Mouse (Mus musculus): ENCODE measurements around the gene Dnmt1. TPM values are rescaled to one million over a fixed set of nuclear protein-coding genes. Genes with fewer than 3 reads are reported as not detected.

The Dnmt1 gene
- polyA plus RNA-seq, 1 experiment: 41.2 TPM

GRCm38 (mm10) chr9:20976961-20977689 lies 17.4 kb upstream of the Dnmt1 start:
- no peak for DNase-seq (ENCODE audit: extremely low spot score in 1 of 2, low spot score in 1 of 2)

DNA sequence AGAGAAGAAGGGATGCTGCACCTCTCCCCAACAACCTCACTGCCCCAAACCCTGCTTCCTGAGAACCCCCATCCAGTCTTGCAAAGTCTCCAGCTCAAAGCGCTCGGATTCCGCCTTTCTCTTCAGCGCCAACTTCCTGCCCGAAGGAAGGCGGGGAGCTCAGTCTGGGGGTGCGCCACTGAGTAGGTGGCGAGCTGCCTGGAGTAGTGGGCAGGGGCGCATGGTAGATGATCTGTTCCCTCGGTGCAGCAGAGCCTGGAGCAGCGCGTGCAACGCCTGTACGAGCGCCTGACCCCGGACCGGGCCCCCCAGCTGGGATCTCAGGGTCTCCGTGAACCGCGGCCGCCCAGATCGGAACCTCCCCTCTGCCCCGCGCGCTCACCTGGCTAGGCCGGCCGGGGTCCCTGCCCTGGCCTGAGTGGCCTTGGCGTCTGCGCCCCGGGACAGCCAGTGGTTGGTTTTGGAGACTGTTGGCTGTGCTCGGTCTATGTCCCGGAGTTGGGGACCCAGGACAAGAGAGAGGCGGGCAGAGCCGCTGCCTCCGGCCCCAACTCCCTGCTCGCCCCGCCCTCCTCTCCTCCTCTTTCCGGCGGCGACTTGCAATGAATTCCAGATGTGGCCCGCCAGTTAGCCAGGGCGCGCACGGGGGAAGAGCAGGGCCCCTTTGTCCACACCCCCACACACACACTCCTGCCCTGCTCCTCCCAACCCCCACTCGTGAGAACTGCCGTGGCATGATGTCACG lies 16.7 kb upstream of the Dnmt1 start, which contains the start of gene S1pr2:
Gene S1pr2, minus strand, starts transcription at position 566 of the 745 bp plus-strand sequence.
- DNase-seq (ENCODE audit: extremely low spot score in 1 of 2, low spot score in 1 of 2): peak; percentile 23 to 59

- peak in 1 of 2 experiments; percentile 28 for DNase-seq (ENCODE audit: extremely low spot score in 1 of 2, low spot score in 1 of 2)
These were observed 15.9 kb upstream of the Dnmt1 start for GRCm38 (mm10) chr9:20975431-20976215.

- no peak for DNase-seq (ENCODE audit: extremely low spot score in 1 of 2, low spot score in 1 of 2)
These were observed 14.0 kb upstream of the Dnmt1 start for GRCm38 (mm10) chr9:20973682-20974075.

DNA sequence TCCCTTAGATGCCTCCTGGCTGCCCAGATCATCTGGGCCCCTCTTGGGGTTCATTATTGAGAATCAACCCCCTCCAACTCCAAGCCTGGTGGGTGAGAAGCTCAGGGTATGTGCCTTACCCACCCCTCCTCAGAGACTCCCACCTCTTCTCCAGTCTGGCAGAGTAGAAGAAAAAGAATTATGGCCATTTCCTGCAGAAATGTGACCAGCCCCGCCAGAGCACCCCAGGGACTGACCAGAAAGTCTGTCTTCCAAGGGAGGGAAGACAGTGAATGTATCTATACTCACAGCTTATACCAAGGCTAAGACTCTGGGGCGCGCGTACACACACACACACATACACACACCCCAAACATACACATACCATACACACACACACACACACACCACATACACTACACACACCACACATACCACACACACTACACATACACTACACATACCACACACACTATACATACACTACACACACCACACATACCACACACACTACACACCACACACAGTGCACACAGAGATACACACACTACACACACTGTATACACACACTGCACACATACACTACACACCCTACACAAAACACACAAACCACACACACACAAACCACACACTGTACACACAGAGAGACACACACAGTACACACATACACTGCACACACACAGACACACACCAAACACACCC lies 13.5 kb upstream of the Dnmt1 start:
- DNase-seq (ENCODE audit: extremely low spot score in 1 of 2, low spot score in 1 of 2): no peak

GRCm38 (mm10) chr9:20972141-20972992 lies 12.7 kb upstream of the Dnmt1 start:
- DNase-seq (ENCODE audit: extremely low spot score in 1 of 2, low spot score in 1 of 2): peak; percentile 28 to 70

DNA sequence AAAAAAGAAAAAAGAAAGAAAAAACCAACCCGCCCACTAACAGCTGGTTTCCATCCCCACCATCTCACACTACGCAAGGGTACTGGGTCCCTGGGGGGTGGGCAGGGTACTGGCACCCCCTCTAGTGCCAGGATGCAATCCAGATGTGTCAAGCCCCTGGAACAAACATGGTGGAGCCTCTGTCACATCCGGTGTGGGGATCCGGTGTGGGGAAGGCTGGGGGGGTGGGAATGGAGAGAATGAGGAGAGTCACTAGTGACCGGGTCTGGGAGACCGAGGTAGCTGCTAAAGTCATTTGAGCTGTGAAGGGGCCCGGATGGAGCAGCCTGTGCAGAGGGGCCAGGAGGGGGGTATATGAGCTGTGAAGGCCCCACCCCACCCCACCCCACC lies 12.1 kb upstream of the Dnmt1 start:
- DNase-seq (ENCODE audit: extremely low spot score in 1 of 2, low spot score in 1 of 2): no peak

GRCm38 (mm10) chr9:20966747-20967146 lies 7.1 kb upstream of the Dnmt1 start:
- DNase-seq (ENCODE audit: extremely low spot score in 1 of 2, low spot score in 1 of 2): no peak

DNA sequence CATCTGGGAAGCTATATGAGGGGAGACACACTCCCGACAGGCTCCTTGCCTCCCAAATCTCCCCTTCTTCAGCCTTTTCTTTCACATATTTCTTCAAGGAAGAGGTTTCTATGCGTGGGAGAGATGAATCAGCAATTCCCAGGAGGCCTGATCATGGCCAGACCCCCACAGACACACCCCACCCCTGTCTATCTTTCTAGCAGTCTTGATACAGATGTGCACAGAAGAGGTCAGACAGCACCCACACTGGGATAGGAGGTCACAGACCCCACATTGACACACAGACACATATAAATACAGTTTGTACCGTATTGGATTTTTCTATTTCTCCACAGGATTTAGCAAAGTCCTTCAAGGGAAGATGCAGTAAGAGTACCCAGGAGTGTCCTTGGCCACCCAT lies 6.3 kb upstream of the Dnmt1 start:
- DNase-seq (ENCODE audit: extremely low spot score in 1 of 2, low spot score in 1 of 2): no peak

DNA sequence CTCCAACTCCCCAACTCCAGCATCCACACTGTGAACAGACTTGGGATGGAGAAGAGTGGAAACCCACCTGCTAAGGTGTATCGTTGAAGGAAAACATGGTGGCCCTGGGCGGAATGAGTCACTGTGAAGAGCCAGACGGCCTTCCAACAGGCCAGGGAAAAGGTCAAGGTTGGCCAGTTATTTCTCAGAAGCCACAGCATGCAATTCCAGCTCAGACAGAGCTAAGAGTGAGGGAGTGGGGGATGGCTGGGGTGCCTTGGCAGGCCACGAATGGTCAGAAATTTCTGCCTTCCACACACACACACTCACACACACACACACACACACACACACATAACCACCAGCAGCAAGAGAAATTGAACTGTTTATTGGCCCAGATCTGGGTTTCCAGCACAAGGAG lies 5.9 kb upstream of the Dnmt1 start:
- DNase-seq (ENCODE audit: extremely low spot score in 1 of 2, low spot score in 1 of 2): no peak

- no peak for DNase-seq (ENCODE audit: extremely low spot score in 1 of 2, low spot score in 1 of 2)
These were observed 1.9 kb upstream of the Dnmt1 start for GRCm38 (mm10) chr9:20961557-20961956.

DNA sequence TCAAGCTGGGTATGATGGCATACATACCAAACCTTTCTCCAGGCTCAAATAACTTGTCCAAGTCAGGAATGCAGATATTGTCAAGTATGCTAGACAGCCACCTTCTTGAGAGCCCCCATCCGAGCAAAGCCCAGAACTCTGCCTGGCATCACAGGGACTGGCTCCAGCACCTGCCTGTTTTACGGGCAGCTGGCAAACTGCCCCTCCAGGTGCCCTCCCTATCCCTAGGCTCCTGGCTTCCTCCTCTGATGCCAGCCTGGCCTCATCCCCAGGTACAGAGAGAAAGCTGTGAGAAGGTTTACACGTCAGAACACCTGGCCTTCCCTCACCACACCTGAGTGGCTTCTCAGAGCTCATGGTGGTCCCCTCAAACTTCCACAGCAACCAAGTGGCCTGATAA lies 2.7 kb downstream of the Dnmt1 start:
- DNase-seq (ENCODE audit: extremely low spot score in 1 of 2, low spot score in 1 of 2): no peak

DNA sequence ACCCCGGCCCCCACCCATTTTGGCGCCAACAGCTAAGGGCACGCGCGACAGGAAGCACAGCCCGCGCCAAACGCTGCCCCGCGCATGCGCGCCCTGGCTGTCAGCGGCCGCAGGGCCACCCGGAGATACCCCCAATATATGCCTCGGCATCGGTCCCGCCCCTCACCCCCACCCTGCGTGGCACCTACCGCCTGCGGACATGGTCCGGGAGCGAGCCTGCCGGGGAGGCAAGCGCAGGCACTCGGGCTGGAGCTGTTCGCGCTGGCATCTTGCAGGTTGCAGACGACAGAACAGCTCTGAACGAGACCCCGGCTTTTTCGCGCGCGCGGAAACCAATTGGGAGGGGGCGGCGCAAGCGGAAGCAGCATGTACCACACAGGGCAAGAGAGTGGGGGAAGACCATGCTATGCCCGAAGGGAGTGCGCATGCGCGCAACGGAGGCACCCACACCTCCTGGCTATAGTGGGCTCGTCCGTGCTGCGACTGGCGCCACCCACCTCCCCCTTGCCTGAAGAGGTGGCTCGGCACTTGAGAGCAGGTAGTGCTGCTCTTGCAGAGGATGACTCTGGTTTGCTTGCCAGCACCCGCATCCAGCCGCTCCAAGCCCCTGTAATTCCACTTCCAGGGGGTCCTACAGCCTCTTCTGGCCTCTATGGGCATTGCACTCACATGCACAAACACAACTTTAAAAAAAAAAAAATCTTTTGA lies 7.0 kb downstream of the Dnmt1 start:
- peak; percentile 94 to 98 for DNase-seq (ENCODE audit: extremely low spot score in 1 of 2, low spot score in 1 of 2)

DNA sequence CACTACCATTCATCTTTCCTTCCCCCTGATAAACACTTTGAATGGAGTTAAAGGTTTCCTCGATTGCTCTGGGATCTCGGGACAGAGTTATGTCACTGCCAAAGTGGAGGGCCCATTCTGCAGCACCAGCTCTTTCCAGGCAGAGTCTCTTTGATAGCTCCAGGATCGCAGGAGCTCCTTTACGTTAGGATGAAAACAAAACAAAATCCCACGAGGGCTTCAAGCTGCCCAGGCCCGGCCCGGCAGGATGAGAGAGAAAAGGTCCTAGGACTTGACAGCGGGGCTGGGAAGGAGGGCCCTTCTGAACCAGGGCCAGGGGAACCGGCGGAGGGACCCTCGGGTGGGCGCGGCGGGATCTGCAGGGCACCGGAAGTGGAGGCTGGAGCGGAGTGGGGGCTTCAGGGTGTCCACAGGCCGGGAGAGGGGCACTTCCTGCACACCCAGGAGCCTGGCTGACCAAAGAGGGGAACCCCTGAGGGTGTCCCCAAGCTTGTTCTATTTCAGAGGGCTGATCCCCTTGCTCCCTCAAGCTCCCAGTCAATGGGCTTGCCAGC lies 7.6 kb downstream of the Dnmt1 start:
- no peak for DNase-seq (ENCODE audit: extremely low spot score in 1 of 2, low spot score in 1 of 2)

GRCm38 (mm10) chr9:20951441-20951840 lies 8.2 kb downstream of the Dnmt1 start:
- DNase-seq (ENCODE audit: extremely low spot score in 1 of 2, low spot score in 1 of 2): peak in 1 of 2 experiments; percentile 22

GRCm38 (mm10) chr9:20950419-20950818 lies 9.3 kb downstream of the Dnmt1 start:
- no peak for DNase-seq (ENCODE audit: extremely low spot score in 1 of 2, low spot score in 1 of 2)

- no peak for DNase-seq (ENCODE audit: extremely low spot score in 1 of 2, low spot score in 1 of 2)
These were observed 13.4 kb downstream of the Dnmt1 start for GRCm38 (mm10) chr9:20946066-20946880.
